Mouse (Mus musculus): ENCODE measurements around the gene Osbpl3.

Osbpl3 gene

DNA sequence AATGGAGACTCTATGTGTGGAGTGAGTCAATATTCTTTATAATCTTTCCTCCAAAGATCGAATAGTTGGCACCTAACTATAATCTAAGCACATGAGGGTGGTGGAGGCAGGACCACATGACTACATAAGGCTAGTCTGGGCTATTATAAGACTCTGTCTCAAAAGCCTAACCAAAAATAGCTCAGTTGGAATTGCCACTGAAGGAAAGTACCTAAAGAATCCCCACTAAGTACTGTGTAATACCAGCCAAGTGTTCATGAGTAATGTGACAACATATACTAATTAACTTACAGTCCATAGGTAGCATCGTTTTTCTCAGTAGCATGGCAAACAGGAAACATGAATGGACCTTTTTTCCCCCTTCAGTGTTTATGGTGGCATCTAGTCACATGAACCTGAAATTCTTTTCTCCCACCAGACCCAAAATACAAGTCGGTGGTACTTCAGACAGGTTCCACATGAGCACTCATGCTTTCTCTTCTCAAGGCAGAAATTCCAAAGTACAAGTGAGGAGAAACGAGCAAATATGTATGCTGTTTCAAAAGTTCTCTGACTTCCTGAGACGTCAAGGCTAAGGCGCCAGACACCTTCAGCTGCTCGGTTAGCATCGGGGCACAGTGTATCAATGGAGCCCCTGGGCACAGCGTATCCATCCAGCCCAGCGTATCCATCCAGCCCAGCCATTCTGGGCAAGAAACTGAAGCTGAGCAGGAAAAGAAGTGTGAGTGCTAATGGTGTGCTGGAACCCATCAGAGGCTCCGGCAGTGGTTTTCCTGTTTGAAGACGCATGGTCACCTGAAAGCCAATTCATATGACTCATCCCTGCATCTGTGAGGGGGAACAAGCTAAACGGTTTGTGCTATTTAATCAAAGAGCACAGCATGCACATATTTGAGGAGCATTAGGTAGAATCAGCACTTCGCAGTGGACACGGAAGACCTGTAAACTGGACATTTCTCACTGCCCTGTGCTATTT lies 120.9 kb downstream of the Osbpl3 start:
- DNase-seq (ENCODE audit: low read depth, low spot score): no peak

DNA sequence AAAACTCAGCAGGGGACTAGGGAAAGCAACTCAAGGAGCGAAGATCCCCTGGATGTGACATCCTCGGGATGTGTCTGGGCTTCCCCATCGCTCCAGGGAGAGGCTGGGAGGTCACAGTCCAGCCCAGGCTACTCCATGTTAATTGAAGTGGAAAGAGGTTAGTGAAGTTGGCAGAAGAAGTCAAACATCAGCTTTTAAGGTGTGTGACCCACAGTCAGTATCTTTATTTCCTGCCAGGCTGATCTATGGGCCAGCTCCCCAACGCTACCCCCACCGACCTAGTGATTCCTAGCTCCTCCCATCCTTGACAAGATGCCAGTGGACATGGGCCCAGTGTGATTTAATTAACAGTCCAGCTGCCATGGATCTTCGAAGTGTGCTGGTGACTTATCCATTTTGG lies 122.7 kb downstream of the Osbpl3 start:
- DNase-seq (ENCODE audit: low read depth, low spot score): no peak

DNA sequence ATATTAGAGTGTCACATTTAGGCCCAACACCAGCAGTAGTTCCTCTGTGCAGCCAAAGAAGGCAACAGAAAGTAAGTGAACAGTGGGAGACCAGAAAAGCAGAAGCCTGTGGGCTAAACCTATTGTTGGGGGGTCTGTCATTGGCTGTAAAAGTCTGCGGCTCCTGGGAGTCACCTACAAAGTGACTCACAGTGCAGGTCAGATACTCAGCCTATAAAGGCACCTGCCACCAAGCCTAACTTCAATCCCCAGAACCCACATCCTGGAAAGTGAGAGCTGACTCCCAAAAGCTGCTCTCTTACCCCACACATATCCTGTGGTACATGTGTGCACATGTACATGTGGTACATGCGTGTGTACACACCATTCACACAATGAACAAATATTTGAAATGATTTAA lies 124.5 kb downstream of the Osbpl3 start:
- no peak for DNase-seq (ENCODE audit: low read depth, low spot score)

DNA sequence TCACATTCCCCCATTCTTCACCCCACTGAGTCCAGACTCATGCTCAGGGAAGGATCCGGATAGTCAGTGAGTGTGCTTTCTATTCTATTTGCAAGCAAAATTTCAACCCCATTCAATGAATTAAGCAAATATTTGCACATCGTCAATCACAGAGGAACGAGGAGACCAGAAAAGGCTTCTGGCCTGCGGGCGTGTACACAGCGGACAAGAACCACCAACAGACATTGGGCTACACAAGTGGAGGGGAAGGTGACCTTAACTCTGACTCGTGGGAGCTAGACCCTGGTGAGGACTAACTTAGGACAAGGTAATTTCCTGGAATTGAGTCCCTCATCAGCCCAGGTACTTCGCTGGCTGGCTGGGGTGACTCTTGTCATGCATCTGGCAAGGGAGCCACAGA lies 126.6 kb downstream of the Osbpl3 start:
- no peak for DNase-seq (ENCODE audit: low read depth, low spot score)

DNA sequence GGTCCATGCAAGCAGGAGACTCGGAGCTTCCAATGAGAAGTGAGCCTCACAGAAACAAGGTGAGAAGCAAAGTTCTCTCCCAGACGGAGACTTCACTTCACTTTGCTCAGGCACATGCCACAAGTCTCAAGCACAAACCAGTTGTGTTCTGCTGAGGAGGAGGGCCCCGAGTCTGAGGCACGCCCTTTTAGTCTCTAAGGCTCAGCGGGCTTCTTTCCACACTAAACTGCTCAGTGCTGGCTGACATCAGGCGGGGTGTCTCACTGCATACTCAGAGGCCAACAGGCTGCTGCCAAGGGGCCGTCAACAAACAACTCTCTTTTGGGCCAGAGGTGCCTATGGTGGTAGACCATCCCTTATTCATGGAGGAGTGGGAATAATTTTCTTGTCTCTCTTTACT lies 127.1 kb downstream of the Osbpl3 start:
- no peak for DNase-seq (ENCODE audit: low read depth, low spot score)

DNA sequence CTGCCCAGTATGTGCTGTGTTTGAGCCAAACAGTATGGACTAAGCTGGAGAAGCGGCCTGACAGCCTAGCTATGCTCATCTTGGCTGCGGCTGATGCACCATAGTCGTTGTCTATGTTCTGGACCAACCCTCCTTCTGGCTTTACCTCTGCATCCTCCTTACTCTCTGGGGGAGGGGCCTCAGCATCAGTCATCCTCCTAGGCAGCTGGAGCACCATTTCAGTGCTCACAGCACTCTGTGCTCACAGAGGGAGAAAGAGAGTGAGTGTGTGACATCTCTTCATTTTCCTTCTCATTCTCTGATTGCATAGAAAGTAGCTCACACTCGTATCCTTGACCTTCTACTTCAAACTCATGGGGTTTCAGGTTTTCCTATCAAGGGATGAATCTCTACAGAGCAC lies 129.8 kb downstream of the Osbpl3 start:
- DNase-seq (ENCODE audit: low read depth, low spot score): no peak

DNA sequence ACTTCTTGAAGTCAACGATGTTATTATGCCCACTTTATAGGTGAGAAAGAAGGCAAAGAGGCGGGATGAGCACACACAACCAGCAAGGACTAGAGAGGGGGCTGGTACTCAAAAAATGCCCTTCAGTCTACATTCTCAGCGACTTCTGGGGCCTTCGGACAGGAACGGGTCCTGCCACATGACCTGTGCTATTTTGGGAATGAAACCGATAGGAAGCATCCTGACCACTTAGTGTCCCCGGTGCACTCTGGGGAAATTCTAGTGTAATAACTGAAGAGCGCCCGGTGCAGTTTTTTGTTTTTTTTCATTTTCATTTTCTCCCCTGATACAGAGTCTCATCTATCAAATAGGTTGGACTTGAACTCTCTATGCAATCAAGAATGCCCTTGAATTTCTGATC lies 130.5 kb downstream of the Osbpl3 start:
- no peak for DNase-seq (ENCODE audit: low read depth, low spot score)

DNA sequence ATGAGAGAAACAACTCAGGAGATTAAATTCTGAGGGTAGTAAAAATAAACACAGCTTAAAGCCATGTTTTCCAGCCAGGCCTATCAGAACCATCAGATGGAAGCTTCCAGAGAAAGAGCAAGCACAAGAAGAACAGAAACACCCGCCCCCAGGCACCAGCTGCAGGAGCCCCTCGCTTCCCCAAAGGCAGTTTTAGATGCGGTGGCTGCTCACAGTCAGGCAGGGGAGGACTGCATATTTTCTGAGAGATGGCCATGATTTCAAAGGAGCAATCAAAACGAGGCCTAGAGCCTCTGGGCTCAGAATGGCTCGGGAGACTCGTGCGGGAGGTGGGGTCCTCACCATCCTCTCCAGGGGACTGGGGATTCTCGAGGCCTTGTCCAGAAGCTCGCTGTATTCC lies 133.4 kb downstream of the Osbpl3 start:
- no peak for DNase-seq (ENCODE audit: low read depth, low spot score)

DNA sequence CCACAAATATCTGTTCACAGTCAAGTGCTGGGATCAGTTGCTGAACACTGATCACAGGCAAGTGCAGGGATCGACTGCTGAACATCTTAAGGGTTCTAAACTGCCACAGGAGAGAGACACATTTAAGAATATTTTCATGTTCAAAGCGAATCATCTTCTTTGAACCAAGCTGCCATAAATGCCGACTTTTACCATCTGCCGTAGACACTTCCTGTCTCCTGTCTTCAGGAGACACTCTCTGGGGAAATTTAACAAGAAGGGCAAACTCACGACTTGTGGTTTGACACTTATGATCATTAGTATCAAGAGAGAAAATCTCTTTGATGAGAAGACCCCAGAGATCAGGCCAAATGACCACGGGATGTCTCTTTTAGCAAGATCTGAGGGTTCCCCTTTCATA lies 134.3 kb downstream of the Osbpl3 start:
- no peak for DNase-seq (ENCODE audit: low read depth, low spot score)

DNA sequence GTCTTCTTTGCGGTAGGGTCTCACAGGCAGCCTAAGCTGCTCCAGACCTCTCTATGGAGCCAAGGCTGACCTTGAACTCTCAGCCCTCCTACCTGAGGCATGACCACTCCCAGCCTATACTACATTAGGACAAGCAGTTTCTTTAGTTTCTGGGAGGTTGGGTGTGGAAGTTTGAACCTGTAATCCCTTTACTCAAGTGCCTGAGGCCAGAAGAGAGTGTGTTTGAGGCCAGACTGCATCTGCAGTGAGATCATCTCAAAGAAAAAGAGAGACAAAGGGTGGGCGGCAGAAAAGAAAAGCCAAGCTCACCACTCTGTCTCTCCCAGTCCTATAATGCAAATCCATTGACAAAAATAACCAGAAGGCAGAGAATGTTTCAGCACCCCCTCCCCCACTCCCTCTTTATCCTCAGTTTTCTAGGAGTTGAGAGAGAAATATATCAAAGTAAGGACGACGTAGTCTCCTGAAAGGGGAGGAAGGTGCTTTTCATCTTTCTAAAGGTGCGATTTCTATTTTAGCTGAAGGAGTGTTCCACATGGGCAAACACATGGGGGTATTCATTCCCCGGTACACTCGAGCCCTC lies 137.3 kb downstream of the Osbpl3 start:
- no peak for DNase-seq (ENCODE audit: low read depth, low spot score)

DNA sequence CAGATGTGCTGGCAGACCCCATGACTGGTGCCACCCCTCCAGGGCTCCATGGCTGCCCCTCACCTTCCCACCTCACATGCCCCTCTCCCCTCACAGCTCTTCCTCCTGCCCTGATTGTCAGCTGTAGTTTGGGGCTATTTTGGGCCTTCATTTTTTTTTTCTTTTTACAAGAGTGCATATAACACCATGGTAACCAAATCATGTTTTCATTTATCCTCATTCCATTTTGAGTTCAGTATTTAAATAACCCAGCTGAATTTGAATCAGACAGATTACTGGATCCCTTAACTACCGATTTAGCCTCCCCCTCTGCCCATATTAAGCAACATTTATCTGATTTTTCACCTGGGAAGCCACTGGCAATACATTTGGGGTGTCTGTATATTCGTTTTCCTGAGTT lies 137.9 kb downstream of the Osbpl3 start:
- DNase-seq (ENCODE audit: low read depth, low spot score): no peak

DNA sequence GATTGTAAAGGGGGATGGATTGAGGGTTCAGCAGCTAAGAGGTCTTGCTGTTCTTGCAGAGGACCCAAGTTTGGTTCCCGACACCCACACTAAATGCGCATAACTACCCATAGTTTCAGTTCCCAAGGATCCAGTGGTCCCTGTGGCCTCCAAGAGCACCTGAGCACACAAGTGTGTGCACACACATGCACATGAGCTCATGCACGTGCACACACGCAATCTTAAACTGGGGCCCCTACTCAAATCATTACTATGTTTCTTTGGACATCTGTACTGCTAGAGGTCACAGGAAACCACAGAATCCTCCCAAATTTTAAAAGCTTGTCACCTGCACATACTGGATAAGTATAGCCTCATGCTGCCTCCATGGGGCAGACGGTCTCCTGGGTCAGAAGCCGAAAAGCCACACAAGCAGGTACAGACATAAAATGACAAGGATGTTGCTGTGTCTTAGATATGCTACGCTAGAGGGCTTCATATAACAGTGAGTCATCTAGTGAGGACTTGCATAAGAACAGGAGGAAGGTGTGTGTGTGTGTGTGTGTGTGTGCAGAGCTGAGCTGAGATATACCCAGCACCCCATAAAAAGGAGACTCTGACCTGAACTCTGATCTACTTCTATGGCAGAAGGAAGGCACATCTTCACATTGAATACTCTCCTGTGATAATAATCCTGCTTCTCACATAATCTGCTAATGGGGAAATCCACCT lies 139.1 kb downstream of the Osbpl3 start:
- DNase-seq (ENCODE audit: low read depth, low spot score): no peak

DNA sequence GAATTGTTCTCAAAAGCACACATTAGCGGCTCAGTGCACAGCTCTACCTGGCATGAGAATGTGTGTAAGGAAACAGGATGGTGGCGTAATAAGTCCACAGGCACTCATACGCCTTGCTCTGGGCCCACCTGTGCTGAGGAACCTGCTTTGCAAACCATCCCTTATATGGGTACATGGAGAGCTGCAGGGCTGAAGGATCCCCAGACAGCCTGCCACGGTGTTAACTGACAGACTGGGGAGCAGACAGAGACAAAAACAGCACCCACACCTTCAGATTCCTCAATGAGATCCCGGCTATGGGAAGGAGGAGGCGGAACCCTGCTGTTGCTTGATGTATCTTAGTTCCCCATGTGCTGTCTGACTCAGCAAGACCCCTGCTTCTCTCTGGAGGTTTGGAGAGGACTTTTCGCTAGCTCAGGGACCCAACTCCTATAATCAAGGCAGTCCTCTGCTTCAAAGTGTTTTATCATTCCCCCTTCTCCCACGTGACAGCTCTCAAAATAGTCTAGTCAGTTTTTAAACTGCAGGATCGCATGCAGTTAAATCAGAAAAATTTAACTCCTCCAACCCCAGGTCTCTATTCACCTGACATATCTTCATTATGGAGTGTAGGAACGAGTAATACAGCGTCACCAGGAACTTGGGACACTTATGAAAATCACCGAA lies 141.5 kb downstream of the Osbpl3 start:
- DNase-seq (ENCODE audit: low read depth, low spot score): no peak

DNA sequence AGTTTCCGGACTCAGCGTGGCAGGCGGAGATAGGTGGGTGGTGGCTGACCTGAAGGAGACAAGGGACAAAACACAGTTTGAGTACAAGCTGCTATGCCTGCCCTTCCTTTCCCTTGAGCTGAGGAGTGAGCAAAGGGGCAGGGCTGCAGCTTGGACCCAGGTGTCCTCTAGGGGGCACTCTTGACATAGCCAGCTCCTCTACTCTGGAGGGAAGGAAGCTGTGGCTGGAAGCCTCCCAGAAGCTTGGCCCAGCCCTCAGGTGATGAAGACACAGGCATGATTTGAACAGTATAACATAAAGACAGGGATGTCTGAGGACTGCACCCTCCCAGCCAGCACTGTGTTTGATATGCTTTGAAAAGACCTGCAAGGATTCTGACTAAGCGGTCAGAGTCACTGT lies 143.4 kb downstream of the Osbpl3 start:
- DNase-seq (ENCODE audit: low read depth, low spot score): peak; percentile 65

DNA sequence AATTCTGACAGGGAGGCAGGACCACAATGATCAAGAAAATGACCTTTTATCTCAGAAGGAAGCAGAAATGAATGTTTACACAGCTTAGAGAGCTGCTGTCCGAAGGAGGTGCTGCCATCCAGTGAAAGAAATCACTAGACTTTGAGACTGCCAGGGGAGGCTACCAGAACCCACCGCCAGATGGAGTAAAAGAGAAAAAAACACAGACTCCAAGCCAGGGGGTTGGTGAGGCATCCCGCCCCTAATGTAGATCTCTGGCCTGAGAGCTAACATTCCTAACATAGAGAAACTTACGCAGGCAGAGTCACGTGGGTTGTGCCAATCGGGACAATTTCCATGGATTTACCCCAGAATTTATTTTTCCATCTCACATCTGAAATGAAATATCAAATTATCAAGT lies 147.0 kb downstream of the Osbpl3 start:
- peak; percentile 31 for DNase-seq (ENCODE audit: low read depth, low spot score)

DNA sequence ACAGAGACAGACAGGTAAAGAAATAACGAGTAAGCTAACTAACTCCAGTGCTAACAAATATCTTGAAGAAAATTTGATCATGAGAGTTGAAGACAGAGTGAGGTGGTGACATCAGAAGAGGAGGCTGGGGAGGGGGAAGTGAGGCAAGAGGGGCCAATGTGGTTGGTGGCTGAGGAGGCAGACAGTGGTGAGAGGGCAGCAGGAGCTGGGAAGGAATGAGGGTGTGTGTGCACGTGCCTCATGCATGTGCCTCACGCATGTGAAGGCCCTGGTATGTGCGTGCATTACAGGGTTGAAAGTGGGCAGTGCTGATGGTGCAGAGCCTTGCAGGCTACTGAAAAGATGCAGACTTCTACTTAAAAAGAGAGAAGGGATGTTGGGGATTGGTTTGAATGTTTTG lies 149.4 kb downstream of the Osbpl3 start:
- no peak for DNase-seq (ENCODE audit: low read depth, low spot score)

DNA sequence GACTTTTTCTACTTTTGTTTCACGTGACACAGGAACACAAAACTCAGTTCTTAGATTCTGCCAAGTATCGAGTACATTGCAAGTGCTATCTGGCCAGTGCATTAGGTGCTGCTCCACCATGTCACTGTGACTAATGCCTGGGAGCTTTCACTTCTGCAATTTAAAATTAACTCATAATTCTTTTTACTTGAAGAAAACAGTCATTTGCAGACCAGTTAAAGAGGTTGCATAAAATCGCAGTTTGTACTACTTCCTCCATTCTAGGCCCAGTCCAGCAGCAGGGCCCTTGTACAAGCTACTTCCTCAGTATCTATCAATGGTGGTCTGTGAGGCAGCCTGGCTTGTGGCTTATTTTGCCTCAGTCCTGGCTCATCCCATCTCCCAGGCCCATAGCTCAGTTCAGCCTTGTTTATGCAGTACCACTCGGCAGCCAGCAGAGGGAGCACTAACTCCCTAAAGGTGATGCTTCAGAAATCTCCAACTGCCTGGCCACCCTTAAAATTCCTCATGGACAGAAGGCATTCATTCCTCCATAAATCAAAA lies 151.0 kb downstream of the Osbpl3 start:
- DNase-seq (ENCODE audit: low read depth, low spot score): peak; percentile 69

DNA sequence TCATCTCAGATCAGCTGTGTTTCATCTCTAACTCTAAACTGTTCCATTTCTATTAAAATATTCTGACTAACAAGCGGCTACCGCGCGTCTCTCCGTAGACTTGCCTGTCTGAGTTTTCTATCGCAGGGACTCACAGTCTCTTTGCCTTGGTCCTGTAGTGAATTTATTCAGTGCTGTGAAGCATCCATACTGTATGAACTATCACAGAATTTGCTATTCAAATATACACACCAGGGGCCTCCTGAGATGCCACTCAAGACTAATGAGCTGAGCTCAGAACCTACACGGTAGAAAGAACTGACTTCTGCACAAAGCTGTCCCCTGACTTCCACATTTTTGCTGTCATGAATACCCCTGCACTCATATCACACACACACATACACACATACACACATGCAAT lies 154.9 kb downstream of the Osbpl3 start:
- DNase-seq (ENCODE audit: low read depth, low spot score): no peak

DNA sequence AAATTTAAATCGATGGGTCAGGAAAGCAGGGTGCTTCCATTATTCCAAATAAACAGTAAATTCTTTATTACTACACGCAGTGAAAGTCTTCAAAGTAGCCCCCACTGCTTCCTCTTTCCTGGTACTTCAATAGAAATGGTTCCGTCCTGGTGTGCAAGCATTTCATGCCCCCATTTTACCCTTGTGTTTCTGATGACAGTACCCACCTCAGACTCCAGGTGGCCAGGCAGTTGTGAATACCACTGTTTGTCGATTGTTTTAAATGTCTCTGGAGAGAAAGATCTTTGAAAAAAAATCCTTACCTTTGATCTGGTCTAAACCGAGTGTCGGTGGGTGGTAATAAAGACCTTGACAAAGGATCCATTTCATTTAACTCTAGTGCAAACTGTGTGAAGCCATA lies 155.4 kb downstream of the Osbpl3 start:
- DNase-seq (ENCODE audit: low read depth, low spot score): no peak

DNA sequence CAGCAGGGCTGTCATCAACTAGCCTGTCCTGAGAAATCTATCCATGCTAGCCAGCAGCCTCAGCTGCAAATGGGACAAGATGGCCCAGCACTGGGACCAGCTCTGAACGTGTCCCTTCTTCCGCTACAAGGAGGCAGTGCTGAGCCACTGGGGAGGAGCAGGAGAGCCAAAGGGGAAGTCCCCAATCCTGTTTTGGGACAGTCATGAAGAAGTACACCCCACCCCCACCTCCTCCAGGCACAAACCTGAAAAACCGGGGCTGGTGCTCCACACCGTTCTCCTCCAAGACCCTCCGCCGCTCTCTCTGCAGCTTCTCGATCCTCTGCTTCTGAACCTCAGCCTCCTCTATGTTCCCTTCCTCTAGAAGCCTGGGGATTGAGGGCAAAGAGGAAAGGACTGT lies 156.9 kb downstream of the Osbpl3 start:
- no peak for DNase-seq (ENCODE audit: low read depth, low spot score)

DNA sequence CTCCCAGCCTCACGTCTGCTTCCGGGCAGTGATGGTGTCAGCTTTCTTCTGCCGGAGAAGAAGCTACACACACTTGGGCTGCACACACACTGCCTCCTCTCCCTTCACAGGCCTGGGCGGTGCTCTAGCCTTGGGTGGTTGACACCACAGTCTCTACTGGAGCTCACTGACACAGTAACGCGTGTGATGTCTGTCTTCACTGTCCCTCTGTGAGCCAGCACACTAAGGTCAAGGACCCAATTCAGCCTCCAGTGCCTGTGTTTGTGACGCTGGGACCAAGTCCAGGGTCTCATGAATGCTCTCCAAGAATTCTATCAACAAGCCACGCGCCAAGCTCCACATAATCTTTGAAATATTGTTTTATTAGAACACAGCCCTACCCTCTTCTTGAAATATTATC lies 158.3 kb downstream of the Osbpl3 start:
- no peak for DNase-seq (ENCODE audit: low read depth, low spot score)

DNA sequence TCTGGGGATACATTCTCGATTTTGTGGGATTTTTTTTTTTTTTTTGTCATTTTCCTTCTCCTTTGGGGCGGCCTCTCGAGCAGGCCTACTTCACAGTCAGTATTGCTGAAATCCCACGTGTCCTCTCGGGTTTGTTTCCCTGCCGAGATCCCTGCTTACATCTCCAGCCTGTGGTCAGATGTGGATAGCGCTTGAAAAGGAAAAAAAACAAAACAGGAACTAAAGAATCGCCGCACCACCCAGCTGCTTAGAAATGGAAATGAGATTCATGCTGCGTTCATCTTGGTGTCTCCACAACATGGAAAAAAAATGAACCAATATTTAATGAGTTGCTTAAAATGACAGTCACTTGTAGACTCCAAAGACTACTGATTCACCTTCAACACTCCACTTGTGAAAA lies 160.9 kb downstream of the Osbpl3 start:
- no peak for DNase-seq (ENCODE audit: low read depth, low spot score)
